Mouse (Mus musculus) kidney, adult 9 months (tissue): ENCODE data around the gene Abcf2.
A peak's percentile ranks its signal among the peaks of the same experiment; 100 is the strongest.

ENCODE experiments used
- DNase-seq: peaks from one replicate; pipeline ENCODE4 v3.0.0; 2022

Abcf2 gene

DNA sequence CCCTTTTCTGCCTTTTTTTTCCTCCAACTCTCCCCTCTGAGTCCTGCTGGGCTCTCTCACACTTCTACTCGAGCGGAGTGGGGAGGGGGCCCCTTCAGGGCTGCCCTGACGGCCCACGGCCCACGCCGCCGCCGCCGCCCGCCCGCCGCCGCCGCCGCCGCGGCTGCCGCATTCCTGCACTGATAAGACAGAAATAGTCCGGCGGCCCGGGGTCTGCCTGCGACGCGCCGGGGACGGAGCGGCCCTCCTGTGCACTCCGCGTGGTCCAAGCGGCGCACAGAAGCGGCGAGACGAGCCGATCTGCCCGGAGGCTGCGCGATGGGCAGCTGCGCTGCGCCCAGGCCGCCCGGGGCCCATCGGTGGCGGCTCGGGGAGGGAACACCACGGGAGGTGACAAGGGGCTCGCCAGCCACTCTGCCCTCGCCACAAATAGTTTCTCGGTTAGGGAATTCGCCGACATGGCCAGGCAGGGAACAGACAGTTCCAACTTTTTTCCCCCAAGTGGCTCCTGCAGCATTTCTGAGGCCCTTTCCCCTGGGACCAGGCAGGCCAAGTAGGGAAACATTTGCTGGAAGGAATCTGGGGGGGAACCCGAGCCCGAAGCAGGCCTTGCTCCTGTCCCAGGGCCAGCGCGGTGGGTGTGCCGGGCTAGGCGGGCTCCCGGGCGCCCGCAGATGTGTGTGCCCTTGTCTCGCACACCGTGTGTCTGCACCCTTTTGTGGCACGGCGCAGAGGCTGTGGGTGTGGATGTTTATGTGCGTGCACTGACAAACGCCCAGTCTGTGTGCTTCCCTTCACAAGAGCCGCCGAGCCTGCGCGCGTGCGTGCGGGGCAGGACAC is 24.9 kb upstream of the Abcf2 start:
- peak; percentile 72 for DNase-seq

GRCm38 (mm10) chr5:24601071-24601835 is 24.0 kb upstream of the Abcf2 start:
- no peak for DNase-seq

DNA sequence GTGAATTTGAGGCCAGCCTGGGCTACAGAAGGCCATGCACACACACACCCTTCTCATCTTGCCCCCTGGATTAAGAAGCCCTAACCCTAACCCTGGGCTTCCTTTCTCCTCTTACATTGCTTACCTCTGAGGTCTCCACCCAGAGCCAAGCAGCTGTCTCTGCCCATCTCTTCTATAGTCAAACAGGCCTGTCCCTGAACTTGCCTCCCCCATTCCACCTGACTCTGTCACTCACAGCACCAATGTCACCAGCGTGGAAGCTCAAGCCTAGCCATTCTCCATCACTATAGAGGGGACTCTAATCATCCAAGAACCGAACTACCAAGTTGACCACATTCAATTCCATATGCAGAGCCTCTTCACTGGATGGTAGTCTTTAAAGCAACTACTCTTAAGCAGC is 23.0 kb upstream of the Abcf2 start:
- no peak for DNase-seq

DNA sequence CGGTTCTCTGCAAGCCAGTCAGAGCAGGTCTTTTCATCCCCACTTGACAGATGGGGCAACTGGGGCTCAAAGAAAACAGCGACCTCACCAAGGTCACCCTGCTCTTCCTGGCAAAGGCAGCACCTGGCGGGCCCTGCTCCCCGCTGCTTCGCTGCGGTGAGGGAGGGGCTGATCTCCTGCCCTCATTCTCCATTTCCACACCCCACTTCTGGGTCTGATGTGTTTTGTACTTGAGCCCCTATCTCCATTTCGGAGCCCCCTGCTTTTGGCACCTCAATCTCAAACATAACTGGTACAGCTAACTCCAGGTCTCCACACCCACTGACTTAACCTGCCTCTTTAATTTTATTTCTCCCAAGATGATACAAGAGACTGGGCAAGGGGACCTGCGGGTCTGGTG is 21.9 kb upstream of the Abcf2 start:
- DNase-seq: no peak

GRCm38 (mm10) chr5:24598570-24599006 is 21.3 kb upstream of the Abcf2 start:
- DNase-seq: peak; percentile 47

- DNase-seq: no peak
These were observed 20.8 kb upstream of the Abcf2 start for GRCm38 (mm10) chr5:24597901-24598569.

DNA sequence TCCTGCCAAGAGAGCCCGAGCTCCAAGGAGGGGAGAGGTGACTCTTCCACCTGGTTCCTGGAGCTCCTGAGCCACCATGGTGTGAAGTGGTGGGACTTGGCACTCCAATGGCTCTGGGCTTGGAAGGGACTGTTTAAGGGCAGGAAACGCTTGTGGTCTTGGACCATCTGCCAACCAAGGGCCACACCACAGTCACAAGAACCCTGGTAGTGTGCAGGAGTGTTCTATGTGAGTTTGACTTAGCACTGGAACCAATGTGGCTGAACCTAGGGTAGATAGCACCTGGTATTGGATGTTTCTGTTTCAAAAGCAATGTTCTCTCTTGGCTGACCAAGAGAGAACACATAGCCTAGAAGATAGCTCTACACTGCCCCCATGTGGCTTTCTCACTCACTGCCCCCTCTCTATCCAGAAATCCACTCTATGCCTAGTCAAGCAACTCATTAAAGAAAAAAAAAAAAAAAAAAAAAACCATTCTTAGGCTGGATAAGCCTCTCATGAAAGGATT is 20.0 kb upstream of the Abcf2 start:
- peak; percentile 91 for DNase-seq

GRCm38 (mm10) chr5:24596519-24597171 is 19.4 kb upstream of the Abcf2 start:
- peak; percentile 41 for DNase-seq

DNA sequence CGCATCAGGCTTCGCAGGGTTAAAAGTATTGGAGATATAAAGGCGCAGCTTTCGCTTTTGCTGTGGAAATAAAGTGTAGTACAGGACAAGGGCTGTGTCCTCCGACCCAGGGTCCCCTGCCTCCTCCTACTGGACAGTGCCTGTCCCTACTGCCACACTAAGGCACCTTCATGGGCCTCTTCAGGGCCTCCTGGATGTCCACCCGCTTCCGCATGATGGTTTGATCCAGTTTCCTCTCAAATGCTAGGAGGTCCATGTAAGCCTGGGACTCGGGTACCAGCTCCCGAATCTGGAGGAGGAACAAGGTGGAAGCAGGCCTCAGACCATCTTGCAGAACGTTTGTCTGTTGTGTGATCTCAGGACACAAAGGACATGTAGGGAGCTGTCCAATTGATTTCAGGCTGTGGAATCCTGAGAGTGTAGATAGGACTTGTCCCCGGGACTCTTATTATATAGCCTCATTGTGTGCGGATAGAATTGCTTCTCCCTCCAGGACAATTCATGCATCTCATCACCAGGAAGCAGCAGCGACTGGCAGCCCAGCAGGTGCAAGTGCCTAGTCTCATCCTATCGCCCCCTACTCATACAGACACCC is 18.6 kb upstream of the Abcf2 start:
- DNase-seq: no peak

DNA sequence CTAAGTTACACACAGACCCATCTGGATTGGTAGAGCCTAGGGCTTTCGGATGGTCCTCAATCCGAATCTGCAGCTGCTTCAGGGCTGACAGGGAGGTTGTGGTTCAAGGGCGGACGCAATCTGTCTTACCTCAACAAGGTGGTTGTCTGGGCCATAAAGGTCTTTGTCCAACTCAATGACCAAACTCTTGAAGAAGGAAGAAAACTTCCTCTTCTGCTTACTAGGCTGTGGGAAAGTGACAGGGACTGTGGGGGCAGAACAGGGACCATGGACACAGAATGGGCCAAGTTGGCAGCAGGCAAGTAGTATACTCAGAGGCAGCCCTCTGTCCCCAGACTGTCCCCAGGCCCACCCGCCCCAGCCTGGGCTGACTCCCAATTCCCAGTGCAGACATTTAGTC is 18.0 kb upstream of the Abcf2 start:
- DNase-seq: no peak

DNA sequence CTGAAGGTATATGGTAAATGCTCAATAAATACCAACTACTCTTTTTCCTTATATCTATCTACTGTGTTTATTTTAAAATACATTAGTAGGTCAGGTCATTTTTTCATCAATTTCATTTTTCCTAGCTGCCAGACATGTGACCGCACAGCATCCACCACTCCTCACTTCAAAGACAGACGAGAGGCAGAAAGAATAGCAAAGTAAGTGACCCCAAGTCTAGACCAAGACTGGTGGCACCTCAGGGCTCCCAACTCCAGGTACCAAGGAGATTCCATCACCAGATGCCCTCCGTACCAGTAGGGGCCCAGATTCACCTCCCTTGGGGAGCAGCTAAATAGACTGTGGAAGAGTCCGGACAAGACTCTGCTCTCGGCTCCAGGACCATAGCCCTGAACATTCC is 17.1 kb upstream of the Abcf2 start:
- DNase-seq: no peak

- no peak for DNase-seq
These were observed 16.7 kb upstream of the Abcf2 start for GRCm38 (mm10) chr5:24593928-24594327.

- no peak for DNase-seq
These were observed 16.0 kb upstream of the Abcf2 start for GRCm38 (mm10) chr5:24593230-24593629.

DNA sequence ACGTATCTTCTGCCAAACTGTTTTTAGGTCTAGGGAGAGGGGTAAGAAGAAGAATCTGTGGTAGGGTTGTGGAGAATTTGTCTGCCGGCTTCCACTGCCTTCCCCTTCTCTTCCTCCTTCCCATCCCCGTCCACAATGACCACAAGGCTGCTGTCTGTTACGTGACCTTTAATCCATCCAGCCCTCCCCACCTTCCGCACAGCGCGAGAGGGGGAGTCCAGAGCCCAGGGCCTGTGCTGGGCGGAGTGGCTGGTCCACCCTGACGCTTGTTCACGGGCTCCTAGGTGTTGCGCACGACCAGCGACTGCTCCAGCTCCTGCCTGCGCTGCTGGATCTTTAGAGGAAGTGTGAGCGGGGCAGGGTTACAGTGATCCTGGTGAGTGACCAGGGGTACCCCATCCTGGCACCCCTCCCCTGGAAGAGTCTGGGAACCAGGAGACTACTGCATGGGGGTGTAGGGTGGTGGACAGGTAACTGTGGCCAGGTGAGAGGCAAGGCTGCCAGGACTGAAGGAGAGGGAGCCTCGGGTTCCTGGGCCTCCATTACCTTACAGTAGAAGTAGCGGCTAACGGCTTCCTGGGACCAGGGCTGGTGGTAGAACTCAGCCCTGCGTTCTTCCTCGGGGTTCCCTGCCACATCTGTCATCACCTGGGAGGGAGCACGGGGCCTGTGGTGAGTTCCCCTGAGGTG is 15.3 kb upstream of the Abcf2 start:
- DNase-seq: no peak

DNA sequence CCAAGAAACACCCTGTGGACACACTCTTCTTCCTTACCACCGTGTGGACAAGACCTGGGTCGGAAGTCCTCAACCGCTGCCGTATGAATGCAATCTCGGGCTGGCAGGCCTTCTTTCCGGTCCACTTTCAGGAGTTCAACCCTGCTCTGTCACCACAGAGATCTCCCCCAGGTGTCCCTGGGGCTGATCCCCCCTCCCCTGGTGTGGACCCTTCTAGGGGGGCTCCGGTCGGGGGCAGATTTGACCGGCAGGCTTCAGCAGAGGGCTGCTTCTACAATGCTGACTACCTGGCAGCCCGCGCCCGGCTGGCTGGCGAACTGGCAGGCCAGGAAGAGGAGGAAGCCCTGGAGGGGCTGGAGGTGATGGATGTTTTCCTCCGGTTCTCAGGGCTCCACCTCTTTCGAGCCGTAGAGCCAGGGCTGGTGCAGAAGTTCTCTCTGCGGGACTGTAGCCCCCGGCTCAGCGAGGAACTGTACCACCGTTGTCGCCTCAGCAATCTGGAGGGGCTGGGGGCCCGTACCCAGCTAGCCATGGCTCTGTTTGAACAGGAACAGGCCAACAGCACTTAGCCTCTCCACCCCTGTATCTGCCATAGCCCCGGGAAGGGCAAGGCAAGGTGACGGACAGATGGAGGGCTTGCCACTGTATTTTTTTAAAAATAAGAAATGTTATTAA is 14.7 kb upstream of the Abcf2 start:
- peak; percentile 40 for DNase-seq

DNA sequence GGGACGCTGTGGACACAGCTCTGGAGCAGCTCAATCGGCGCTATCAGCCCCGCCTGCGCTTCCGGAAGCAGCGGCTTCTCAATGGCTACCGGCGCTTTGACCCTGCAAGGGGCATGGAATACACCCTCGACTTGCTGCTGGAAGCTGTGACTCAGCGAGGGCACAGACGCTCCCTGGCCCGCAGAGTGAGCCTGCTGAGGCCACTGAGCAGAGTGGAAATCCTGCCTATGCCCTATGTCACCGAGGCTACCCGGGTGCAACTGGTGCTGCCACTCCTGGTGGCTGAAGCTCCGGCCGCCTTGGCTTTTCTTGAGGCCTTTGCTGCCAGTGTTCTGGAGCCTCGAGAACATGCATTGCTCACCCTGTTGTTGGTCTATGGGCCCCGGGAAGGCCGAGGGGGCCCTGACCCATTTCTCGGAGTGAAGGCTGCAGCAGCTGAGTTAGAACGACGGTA is 14.0 kb upstream of the Abcf2 start:
- DNase-seq: no peak

- DNase-seq: no peak
These were observed 12.5 kb upstream of the Abcf2 start for GRCm38 (mm10) chr5:24589511-24590500.

- no peak for DNase-seq
These were observed 9.9 kb upstream of the Abcf2 start for GRCm38 (mm10) chr5:24587200-24587577.

DNA sequence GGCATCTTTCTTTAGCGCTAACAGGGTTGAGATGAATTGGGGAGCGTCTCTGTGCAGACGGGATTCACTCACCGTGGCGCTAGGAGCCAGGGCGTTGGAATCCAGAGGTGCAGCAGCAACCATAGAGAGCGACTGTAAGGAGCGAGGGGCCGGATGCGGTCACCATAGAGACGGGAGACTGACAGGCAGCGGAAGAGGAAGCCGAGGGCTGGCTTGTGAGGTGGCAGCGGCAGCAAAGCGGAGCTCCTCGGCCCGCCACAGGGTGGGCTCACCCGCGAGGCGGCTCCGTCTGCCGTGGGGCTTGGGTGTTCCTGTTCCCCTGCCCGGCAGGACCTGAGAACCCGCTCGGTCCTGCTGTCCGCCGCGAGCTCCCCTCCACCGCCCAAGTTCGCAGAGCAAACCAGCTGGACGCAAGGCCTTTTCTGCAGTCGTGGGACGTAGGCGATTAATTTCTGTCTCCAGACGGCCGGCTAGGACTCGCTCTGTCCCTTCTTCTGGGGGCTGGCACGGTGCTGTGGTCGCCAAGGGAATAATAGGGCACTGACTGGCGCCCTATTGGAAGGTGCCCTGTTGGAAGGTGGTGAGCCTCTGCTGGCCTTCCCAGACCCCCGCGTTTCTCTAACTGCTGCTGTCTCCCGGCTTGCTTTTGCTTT is 9.4 kb upstream of the Abcf2 start, which contains the start of gene Chpf2:
Chpf2 (plus strand) TSS at position 195 of the 653 bp plus-strand sequence.
- peak; percentile 82 for DNase-seq
